Mouse (Mus musculus) CD4-positive, CD25-positive, alpha-beta regulatory T cell (primary cell): ENCODE measurements around the gene Fam151a. TPM values are rescaled to one million over a fixed set of nuclear protein-coding genes. Genes with fewer than 3 reads are reported as not detected.

Source experiments
- polyA plus RNA-seq: library from polyadenylated mRNA; unstranded; fragments of 100-300 nt; shearing (Covaris generic); gene quantifications from one replicate; pipeline ENCODE4 v1.2.1, GENCODE M21; 2017

Gene Fam151a
- not detected for polyA plus RNA-seq

GRCm38 (mm10) chr4:106733636-106734035 lies at the start of gene Fam151a:
Gene Fam151a (plus strand): TSS chr4:106733889.

GRCm38 (mm10) chr4:106730814-106731213 lies 2.9 kb upstream of the Fam151a start, which contains the start of gene Mroh7:
Gene Mroh7 (minus strand): TSS chr4:106730925.

Other genes starting within 250 kb of the Fam151a start
- not detected for gene Bsnd, start 241.6 kb upstream of the Fam151a start, polyA plus RNA-seq
- gene Dhcr24, start 172.9 kb upstream of the Fam151a start, polyA plus RNA-seq, result 3.8 TPM
- 0.11 TPM for gene Lexm, start 116.6 kb upstream of the Fam151a start, polyA plus RNA-seq
- gene Ttc22, start 111.5 kb upstream of the Fam151a start, polyA plus RNA-seq, result not detected
- gene Pars2, start 82.8 kb upstream of the Fam151a start, polyA plus RNA-seq, result 13.8 TPM
- gene Ttc4, start 54.9 kb upstream of the Fam151a start, polyA plus RNA-seq, result 76.9 TPM
- gene Mroh7, start 3.0 kb upstream of the Fam151a start, polyA plus RNA-seq, result not detected
- 6.0 TPM for gene Acot11, start 71.1 kb downstream of the Fam151a start, polyA plus RNA-seq
- gene Ssbp3, start 176.8 kb downstream of the Fam151a start, polyA plus RNA-seq, result 104 TPM